Mouse (Mus musculus): ENCODE measurements around the gene Zfp759. TPM values are rescaled to one million over a fixed set of nuclear protein-coding genes. Genes with fewer than 3 reads are reported as not detected.
"Not testable (repeated sequence)": the region's sequence is repeated elsewhere in the genome, so short reads cannot be mapped to it uniquely, and the experiment has no call there.

The Zfp759 gene
- polyA plus RNA-seq (2014; fragmentation: Nextera tagmentation; extraction: Ambion mirVana), result 5.5 and 5.8 TPM in 2 replicates

DNA sequence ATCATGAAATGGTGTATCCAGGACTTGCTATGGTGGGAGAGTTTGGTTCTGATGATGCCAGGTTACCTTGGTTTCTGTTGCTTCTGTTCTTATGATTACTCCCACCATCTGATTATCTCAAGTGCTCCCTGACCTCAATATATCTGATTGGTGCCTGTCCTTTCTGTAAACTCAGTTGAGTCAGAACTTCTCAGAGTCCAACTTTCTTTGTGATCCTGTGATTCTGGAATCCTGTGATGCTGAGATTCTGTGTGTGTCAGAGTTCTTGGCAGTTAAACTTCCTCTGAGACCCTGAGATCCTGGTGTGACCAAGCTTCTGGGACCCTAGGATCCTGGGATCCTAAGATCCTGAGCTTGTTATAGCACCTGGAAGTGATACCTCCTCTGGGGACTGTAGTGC, at the start of gene Zfp759:
TSS of gene Zfp759 (plus strand) at position 301 of the 400 bp plus-strand sequence.
- H3K4me3 ChIP-seq (replicated peaks; ENCODE audit: low read depth, low read length); H3K27me3 ChIP-seq (ENCODE audit: control insufficient read depth, insufficient read depth, low read length); H3K4me1 ChIP-seq (ENCODE audit: control insufficient read depth, insufficient read depth, low read length); ATAC-seq (ENCODE audit: low FRiP score, low TSS enrichment); H3K36me3 ChIP-seq (ENCODE audit: control insufficient read depth, insufficient read depth, low read length); DNase-seq; H3K9me3 ChIP-seq (ENCODE audit: control insufficient read depth, low read length); H3K9ac ChIP-seq (replicated peaks; ENCODE audit: low read length); H3K4me2 ChIP-seq (ENCODE audit: low read length); H3K27ac ChIP-seq (replicated peaks; ENCODE audit: low read depth, low read length): not testable (repeated sequence)

DNA sequence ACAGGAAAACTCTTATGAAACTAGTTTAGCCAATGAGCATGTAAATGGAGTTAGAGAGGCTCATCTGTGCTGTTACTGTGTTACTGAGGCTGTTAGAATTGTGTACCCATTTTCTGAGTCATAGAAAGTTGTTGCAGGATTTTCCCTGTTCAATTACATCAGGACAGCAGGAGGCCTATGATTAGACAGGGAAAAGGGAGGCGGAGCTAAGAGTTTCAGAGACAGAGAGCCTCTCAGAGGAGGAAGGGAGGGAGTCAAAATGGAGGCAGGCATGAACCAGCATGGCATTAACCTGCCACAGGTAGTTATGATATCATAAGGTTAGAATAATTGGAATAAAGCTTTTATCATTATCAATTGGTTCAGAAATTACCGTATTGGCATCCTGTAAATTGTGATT, 48.7 kb upstream of the Zfp759 start:
- Histone ChIP-seq H3K4me3 (replicated peaks; ENCODE audit: low read depth, low read length) (no peak overlapping the region), H3K36me3 (ENCODE audit: control insufficient read depth, insufficient read depth, low read length) (peaks cover 59% of the 10 kb centered on the region), H3K27ac (replicated peaks; ENCODE audit: low read depth, low read length) (no peak overlapping the region), H3K9me3 (ENCODE audit: control insufficient read depth, low read length) (peaks cover 58% of the 10 kb centered on the region), H3K4me1 (ENCODE audit: control insufficient read depth, insufficient read depth, low read length) (no peaks in the 10 kb centered on the region), H3K4me2 (ENCODE audit: low read length) (no peak overlapping the region), H3K27me3 (ENCODE audit: control insufficient read depth, insufficient read depth, low read length) (no peaks in the 10 kb centered on the region), H3K9ac (replicated peaks; ENCODE audit: low read length) (no peak overlapping the region)
- 95% methylated on average over 2 of the region's 2 CpGs for WGBS
- DNase-seq, result no peak
- ATAC-seq (ENCODE audit: low FRiP score, low TSS enrichment), result no peak

DNA sequence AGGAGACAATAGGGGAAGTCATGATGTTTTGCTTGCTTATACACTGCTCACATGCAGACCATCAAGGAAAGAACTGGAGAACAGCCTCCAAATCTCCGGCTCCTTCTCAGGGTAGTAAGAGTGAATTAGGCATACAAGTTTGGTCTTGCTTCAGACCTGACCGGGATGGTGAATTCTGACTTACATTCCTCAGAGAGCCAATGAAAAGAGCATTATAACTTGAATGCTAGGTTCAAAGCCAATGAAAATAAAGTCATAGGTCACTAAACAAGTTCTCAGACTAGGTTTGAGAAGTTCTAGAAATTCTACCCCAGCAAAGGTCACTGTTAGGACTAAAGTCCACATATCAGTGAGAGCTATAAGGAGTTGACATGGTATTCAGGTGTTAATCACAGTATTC, 44.2 kb upstream of the Zfp759 start:
- WGBS, result 95% methylated on average over 2 of the region's 2 CpGs
- no peak for ATAC-seq (ENCODE audit: low FRiP score, low TSS enrichment)

DNA sequence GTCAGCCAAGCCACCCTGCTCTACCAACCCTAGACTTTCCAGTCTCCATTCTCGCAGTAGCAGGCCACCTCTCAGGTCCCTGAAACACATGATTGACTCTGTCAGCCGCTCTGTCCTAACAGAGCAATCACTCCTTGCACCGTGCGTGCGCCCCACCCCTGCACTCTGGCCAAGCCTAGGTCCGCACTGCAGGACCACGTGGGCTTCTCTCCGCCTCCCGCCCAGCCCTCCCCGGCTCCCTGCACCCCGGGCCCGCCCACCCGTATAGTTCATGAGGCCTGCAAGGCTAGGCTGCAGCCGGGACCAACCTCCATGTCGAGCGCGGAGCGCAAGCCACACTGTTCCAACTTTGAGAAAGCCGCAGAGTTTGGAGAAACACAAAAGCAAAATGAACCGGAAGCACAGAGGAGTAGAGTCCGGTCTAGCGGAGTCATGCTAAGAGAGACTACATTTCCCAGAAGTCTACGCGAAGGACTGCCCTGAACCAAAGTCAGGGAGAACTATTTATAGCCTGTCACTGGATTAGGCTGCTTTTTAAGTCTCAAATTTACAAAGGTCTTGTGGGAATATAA, 40.2 kb upstream of the Zfp759 start:
- Histone ChIP-seq H3K9me3 (ENCODE audit: control insufficient read depth, low read length) (peaks cover 14% of the 10 kb centered on the region), H3K4me1 (ENCODE audit: control insufficient read depth, insufficient read depth, low read length) (no peaks in the 10 kb centered on the region), H3K4me3 (replicated peaks; ENCODE audit: low read depth, low read length) (peak overlapping the region; percentile 63), H3K27ac (replicated peaks; ENCODE audit: low read depth, low read length) (peak overlapping the region; percentile 50), H3K4me2 (ENCODE audit: low read length) (peak overlapping the region; percentile 59), H3K36me3 (ENCODE audit: control insufficient read depth, insufficient read depth, low read length) (peaks cover 7% of the 10 kb centered on the region; the same call in 1 of the 2 replicates), H3K27me3 (ENCODE audit: control insufficient read depth, insufficient read depth, low read length) (no peaks in the 10 kb centered on the region), H3K9ac (replicated peaks; ENCODE audit: low read length) (peak overlapping the region; percentile 41)
- DNase-seq (peak; percentile 88), ATAC-seq (ENCODE audit: low FRiP score, low TSS enrichment) (peak; percentile 95)
- WGBS, result under 1% methylated on average over 24 of the region's 24 CpGs

More for the DNA sequence above, 44.2 kb upstream of the Zfp759 start:
- Histone ChIP-seq H3K9ac (replicated peaks; ENCODE audit: low read length) (no peak overlapping the region), H3K36me3 (ENCODE audit: control insufficient read depth, insufficient read depth, low read length) (peaks cover 32% of the 10 kb centered on the region), H3K9me3 (ENCODE audit: control insufficient read depth, low read length) (peaks cover 35% of the 10 kb centered on the region), H3K27ac (replicated peaks; ENCODE audit: low read depth, low read length) (no peak overlapping the region), H3K4me2 (ENCODE audit: low read length) (no peak overlapping the region), H3K27me3 (ENCODE audit: control insufficient read depth, insufficient read depth, low read length) (no peaks in the 10 kb centered on the region), H3K4me3 (replicated peaks; ENCODE audit: low read depth, low read length) (no peak overlapping the region), H3K4me1 (ENCODE audit: control insufficient read depth, insufficient read depth, low read length) (no peaks in the 10 kb centered on the region)
- no peak for DNase-seq

DNA sequence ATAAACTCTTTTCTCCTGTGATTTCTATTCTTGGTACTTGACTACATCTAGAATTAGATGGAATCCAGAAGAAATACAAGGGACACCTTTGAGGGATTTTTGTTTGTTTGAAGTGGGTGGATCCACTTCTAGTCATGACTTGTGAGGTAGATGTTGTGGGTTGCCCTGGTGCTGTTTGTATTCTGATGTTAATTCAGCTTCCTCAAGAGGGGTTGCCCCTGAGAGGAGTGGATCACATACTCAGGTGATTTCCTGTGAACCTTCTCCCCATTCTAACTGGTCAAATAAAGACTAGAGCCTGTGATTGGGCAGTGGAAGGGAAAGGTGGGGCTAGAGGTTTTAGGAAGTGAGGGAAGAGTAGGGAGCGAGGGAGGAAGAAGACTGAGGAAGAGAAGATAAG, 39.5 kb upstream of the Zfp759 start:
- no peaks in the 10 kb centered on the region for H3K4me1 ChIP-seq (ENCODE audit: control insufficient read depth, insufficient read depth, low read length)
- H3K4me2 ChIP-seq (ENCODE audit: low read length), result peak overlapping the region; percentile 59
- H3K9me3 ChIP-seq (ENCODE audit: control insufficient read depth, low read length), result peaks cover 8% of the 10 kb centered on the region; the same call in 1 of the 2 replicates
- H3K27me3 ChIP-seq (ENCODE audit: control insufficient read depth, insufficient read depth, low read length), result no peaks in the 10 kb centered on the region
- ATAC-seq (ENCODE audit: low FRiP score, low TSS enrichment), result no peak
- peak overlapping the region; percentile 63 for H3K4me3 ChIP-seq (replicated peaks; ENCODE audit: low read depth, low read length)
- no peak overlapping the region for H3K27ac ChIP-seq (replicated peaks; ENCODE audit: low read depth, low read length)
- H3K9ac ChIP-seq (replicated peaks; ENCODE audit: low read length), result 0 out of 2 replicates have a peak overlapping the region, but pooled peaks have one; percentile 41
- H3K36me3 ChIP-seq (ENCODE audit: control insufficient read depth, insufficient read depth, low read length), result 0 out of 2 replicates have a peak, but pooled peaks cover 4% of the 10 kb centered on the region
- no peak for DNase-seq
- 81% methylated on average over 1 of the region's 1 CpGs for WGBS

DNA sequence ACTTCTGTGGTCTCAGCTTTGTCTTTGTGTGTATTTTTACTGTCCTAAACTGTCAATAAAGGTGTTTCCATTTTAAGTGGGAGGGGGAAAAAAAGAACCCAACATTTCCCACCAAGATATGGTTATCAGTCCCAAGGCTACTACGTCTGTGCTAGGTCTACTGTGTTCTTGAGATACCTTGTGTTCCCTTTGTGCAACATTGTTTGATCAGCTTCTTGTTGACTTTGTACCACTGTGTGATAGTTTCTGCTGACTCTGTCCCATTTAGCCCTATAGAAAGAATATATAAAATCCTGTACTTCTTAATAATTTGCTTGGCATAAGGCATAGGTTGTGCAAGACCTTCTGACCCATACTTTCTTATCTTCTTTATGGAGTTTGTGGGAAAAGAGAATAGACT, 31.3 kb upstream of the Zfp759 start:
- Histone ChIP-seq H3K27me3 (ENCODE audit: control insufficient read depth, insufficient read depth, low read length) (no peaks in the 10 kb centered on the region), H3K27ac (replicated peaks; ENCODE audit: low read depth, low read length) (no peak overlapping the region), H3K4me1 (ENCODE audit: control insufficient read depth, insufficient read depth, low read length) (no peaks in the 10 kb centered on the region), H3K36me3 (ENCODE audit: control insufficient read depth, insufficient read depth, low read length) (no peaks in the 10 kb centered on the region), H3K9ac (replicated peaks; ENCODE audit: low read length) (no peak overlapping the region), H3K4me3 (replicated peaks; ENCODE audit: low read depth, low read length) (no peak overlapping the region), H3K4me2 (ENCODE audit: low read length) (no peak overlapping the region), H3K9me3 (ENCODE audit: control insufficient read depth, low read length) (no peaks in the 10 kb centered on the region)
- DNase-seq (no peak), ATAC-seq (ENCODE audit: low FRiP score, low TSS enrichment) (no peak)
- WGBS, result 89% methylated on average over 1 of the region's 1 CpGs

DNA sequence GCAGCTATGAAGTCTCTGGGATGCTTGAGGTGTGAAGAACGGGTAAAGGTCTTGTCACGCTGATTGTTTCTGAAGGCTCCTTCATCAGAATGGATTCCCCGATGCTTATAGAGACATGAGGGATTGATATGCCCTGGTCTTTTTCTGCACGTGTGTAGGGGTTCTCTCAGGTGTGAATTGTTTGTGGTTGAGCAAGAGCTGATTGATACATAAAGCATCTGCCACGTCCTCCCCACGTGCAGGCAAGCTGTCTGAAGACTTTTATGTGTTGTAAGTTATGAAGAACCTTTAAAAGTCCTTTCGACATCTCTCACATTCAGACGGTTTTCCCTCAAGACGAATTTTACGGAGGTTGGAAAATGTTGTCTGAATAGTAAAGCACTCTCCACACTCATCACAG, 23.6 kb upstream of the Zfp759 start, which contains the start of gene Zfp708:
TSS of gene Zfp708 (minus strand) at position 101 of the 400 bp plus-strand sequence.
- no peak within 1 kb of the TSS for H3K9ac ChIP-seq (replicated peaks; ENCODE audit: low read length)
- no peak within 1 kb of the TSS for H3K4me3 ChIP-seq (replicated peaks; ENCODE audit: low read depth, low read length)
- ATAC-seq (ENCODE audit: low FRiP score, low TSS enrichment), result no peak
- no peak within 1 kb of the TSS for H3K4me2 ChIP-seq (ENCODE audit: low read length)
- no peak for DNase-seq
- H3K9me3 ChIP-seq (ENCODE audit: control insufficient read depth, low read length), result no peaks in the 10 kb centered on the region
- no peaks in the 10 kb centered on the region for H3K27me3 ChIP-seq (ENCODE audit: control insufficient read depth, insufficient read depth, low read length)
- no peak within 1 kb of the TSS for H3K27ac ChIP-seq (replicated peaks; ENCODE audit: low read depth, low read length)
- WGBS, result 92% methylated on average over 10 of the region's 10 CpGs
- no peaks in the 10 kb centered on the region for H3K4me1 ChIP-seq (ENCODE audit: control insufficient read depth, insufficient read depth, low read length)
- no peaks in the 10 kb centered on the region for H3K36me3 ChIP-seq (ENCODE audit: control insufficient read depth, insufficient read depth, low read length)

DNA sequence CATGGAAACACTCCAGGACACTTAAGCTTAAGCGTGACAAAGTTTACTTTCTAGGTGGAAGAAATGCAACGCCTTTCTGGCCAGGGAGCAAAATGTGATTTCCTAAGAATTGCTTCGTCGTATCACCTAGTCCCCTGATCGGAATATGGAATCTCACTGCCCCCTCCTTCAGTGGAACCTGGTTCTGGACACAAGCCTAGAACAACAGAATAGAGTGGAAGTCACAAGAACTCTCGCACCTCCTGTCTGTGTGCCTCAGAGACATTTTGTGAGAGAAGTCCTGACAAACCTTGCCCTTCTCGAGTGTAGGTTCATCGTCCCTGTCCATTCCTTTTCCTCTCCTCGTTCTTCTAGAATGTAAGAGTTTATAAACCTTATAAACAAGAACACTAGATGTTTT, 13.8 kb upstream of the Zfp759 start:
- Histone ChIP-seq H3K4me2 (ENCODE audit: low read length) (peak overlapping the region; percentile 76), H3K9me3 (ENCODE audit: control insufficient read depth, low read length) (no peaks in the 10 kb centered on the region), H3K27me3 (ENCODE audit: control insufficient read depth, insufficient read depth, low read length) (no peaks in the 10 kb centered on the region), H3K36me3 (ENCODE audit: control insufficient read depth, insufficient read depth, low read length) (no peaks in the 10 kb centered on the region), H3K9ac (replicated peaks; ENCODE audit: low read length) (peak overlapping the region; percentile 61), H3K4me1 (ENCODE audit: control insufficient read depth, insufficient read depth, low read length) (peaks cover 4% of the 10 kb centered on the region; the same call in 1 of the 2 replicates), H3K4me3 (replicated peaks; ENCODE audit: low read depth, low read length) (peak overlapping the region; percentile 46), H3K27ac (replicated peaks; ENCODE audit: low read depth, low read length) (no peak overlapping the region)
- WGBS, result 75% methylated on average over 9 of the region's 9 CpGs
- no peak for ATAC-seq (ENCODE audit: low FRiP score, low TSS enrichment)
- no peak for DNase-seq

DNA sequence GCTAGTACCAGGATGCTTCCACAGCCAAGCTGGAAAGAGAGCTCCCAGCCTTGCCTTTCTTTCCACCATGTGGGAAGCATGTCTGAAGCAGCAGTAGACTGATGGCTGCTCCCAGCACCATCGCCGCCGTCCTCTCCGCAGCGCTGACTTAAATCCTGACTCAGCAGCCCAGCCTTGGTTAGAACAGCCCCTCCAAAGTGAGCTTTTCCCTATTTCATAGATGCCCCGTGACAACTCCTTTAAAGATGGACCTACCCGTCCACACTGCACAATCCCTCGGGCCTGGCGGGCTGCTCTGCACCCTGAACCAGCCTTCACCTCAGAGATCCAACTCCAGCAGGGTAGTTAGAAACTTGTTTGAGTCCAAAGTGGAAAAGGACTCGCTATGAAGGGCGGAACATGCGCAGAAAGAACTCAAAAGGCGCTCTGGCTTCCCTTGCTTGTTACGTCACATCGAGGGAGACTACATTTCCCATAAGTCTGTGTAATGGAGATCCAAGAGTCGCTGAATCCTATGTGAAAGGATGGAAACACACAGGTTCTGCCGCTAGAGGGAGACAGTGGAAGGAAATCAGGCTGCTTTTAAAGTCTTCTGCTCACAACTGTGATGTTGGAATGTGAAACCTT, 13.2 kb upstream of the Zfp759 start, which contains the start of gene Gm28557:
TSS of gene Gm28557 (minus strand) at position 411 of the 627 bp plus-strand sequence.
- Histone ChIP-seq H3K36me3 (ENCODE audit: control insufficient read depth, insufficient read depth, low read length) (no peaks in the 10 kb centered on the region), H3K27ac (replicated peaks; ENCODE audit: low read depth, low read length) (0 out of 2 replicates have a peak within 1 kb of the TSS, but pooled peaks have one; percentile 43), H3K4me2 (ENCODE audit: low read length) (peak within 1 kb of the TSS; percentile 76), H3K9ac (replicated peaks; ENCODE audit: low read length) (peak within 1 kb of the TSS; percentile 61), H3K27me3 (ENCODE audit: control insufficient read depth, insufficient read depth, low read length) (no peaks in the 10 kb centered on the region), H3K9me3 (ENCODE audit: control insufficient read depth, low read length) (no peaks in the 10 kb centered on the region), H3K4me3 (replicated peaks; ENCODE audit: low read depth, low read length) (peak within 1 kb of the TSS; percentile 46), H3K4me1 (ENCODE audit: control insufficient read depth, insufficient read depth, low read length) (peaks cover 4% of the 10 kb centered on the region; the same call in 1 of the 2 replicates)
- peak; percentile 97 for ATAC-seq (ENCODE audit: low FRiP score, low TSS enrichment)
- DNase-seq, result peak; percentile 98
- WGBS, result under 1% methylated on average over 17 of the region's 17 CpGs

Measured in midbrain, embryonic 14.5 days (tissue).